Mouse (Mus musculus): ENCODE measurements around the gene Olfr1501. TPM values are rescaled to one million over a fixed set of nuclear protein-coding genes. Genes with fewer than 3 reads are reported as not detected.

Gene Olfr1501
- not detected in 2 replicates for polyA plus RNA-seq (2012; rRNA removed)

DNA sequence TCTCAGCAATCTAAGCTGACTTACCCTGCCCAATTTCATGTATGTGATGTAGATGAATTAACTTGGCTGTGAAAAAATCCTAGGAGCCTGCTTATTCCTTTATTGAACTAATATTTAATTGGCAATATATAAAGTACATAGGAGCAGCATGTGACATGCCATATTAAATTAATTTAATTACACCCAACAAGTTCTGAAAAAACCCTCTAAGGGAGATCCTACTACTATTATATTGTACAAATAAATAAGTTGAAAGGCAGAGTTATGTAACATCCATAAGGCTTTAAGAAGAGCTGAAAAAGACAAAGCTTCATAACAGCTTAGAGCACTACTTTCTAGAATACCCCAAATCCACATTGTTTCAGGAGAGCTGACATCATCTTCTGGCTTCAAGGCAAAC lies at the start of gene Olfr1501:
Gene Olfr1501, minus strand, starts transcription at position 101 of the 400 bp plus-strand sequence.

DNA sequence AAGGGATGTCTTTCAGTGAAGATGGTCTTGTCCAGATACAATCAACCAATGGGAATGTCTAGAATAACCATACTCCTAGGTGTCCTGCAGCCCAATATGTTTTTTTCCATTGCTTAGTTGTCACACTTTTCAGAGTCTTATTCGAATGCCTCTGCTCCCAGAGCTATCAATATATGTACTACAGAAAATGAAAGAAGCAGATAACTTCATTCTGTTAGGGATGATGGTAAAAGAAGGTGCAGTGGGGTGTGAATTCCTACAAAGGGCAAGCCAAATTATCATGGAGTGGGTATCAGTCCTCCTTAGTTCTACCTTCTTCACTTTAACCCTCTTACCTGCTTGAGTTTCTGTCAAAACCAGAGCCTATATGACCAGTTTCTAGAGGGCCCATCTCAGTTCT lies 47.3 kb upstream of the Olfr1501 start, which contains the start of gene Olfr1504:
Gene Olfr1504, minus strand, starts transcription at position 101 of the 400 bp plus-strand sequence.

DNA sequence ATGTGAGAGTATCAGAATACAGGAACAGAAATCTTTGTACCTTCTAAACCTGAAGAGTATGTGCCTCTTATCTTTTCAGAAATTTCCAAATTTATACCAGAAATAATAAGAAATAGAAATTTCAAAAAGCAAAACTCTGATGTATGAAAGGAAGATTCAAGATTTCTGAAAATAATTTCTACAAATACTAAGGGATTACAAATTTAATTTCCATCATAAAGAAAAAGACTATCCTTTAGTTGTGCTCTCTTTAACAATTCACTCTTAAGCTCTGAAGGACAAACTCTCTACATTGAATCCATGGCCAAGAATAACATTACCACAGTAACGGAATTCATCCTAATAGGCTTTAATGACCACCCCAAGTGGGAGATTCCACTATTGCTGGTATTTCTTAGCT lies 11.0 kb upstream of the Olfr1501 start, which contains the start of gene Olfr1502:
Gene Olfr1502, plus strand, starts transcription at position 301 of the 400 bp plus-strand sequence.

DNA sequence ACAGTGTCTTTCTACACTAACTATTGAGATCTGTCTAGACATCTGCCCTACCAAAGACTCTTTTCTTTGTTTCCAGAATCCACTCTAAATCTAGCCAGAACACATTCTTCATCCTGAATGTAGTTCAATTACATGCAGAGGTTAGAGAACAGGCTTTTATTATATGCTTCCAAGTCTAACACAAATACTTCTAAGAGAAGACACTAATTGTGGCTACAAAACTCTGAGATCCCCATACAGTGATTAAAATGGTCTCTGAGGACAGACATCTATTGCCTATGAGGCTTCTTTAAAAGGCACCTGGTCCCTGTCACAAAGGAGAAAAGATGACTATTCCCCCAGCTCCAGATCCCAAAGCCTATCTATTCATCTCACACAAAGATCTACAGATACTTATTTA lies 20.1 kb downstream of the Olfr1501 start, which contains the start of gene Olfr1500:
Gene Olfr1500, minus strand, starts transcription at position 101 of the 400 bp plus-strand sequence.

DNA sequence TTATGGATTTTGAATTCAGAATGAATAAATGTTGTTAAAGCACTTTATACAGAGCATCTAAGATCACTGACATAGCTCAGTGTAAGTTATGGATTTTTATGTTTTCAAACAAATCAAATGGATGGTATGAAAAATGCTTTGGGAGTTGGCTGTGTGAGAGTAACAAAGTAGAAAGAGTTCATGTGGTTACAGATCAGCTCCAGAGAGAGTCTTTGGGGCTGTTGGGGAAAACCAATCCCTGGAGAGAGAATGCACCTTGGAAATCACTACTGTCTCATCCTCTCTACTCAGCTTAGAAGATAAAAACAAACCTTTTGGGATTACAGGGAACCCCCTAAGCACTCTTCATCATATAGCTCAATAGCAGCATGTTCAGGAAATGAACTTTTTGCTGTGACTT lies 31.1 kb downstream of the Olfr1501 start, which contains the start of gene Olfr1499:
Gene Olfr1499, minus strand, starts transcription at position 101 of the 400 bp plus-strand sequence.

DNA sequence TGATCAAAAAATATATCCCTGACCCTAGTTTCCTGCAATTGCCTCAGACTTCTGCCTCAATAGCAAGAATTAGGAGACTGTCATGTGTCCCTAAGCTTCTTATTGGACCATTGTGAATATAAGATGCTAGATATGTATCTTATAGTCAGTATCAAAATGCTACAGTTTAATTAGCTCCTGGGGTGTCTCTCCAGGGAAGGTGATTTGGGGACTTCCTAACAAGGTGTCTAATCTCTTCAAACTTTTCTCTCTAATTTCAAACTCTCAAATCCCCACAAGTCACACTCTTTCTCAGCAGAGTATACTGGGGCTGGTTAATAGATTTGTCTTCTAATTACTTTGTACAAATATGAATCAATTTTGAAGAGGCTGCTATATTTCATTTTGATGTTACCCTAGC lies 52.4 kb downstream of the Olfr1501 start, which contains the start of gene Olfr1497:
Gene Olfr1497, minus strand, starts transcription at position 101 of the 400 bp plus-strand sequence.

Other genes with a start within 250 kb of the Olfr1501 start
- not detected in 2 replicates for gene Olfr1487, start 233.3 kb downstream of the Olfr1501 start, polyA plus RNA-seq (2012; rRNA removed)
- gene Olfr1489, start 219.1 kb downstream of the Olfr1501 start, polyA plus RNA-seq (2012; rRNA removed), result not detected in 2 replicates
- not detected in 2 replicates for gene Olfr1490, start 199.6 kb downstream of the Olfr1501 start, polyA plus RNA-seq (2012; rRNA removed)
- gene Olfr1491, start 153.4 kb downstream of the Olfr1501 start, polyA plus RNA-seq (2012; rRNA removed), result not detected in 2 replicates
- not detected in 2 replicates for gene Olfr1493-ps1, start 127.4 kb downstream of the Olfr1501 start, polyA plus RNA-seq (2012; rRNA removed)
- gene Olfr1494, start 111.0 kb downstream of the Olfr1501 start, polyA plus RNA-seq (2012; rRNA removed), result not detected in 2 replicates
- not detected in 2 replicates for gene Olfr1495, start 86.1 kb downstream of the Olfr1501 start, polyA plus RNA-seq (2012; rRNA removed)
- not detected in 2 replicates for gene Olfr1496, start 72.8 kb downstream of the Olfr1501 start, polyA plus RNA-seq (2012; rRNA removed)
- gene Olfr1497, start 52.5 kb downstream of the Olfr1501 start, polyA plus RNA-seq (2012; rRNA removed), result not detected in 2 replicates
- gene Olfr1499, start 31.2 kb downstream of the Olfr1501 start, polyA plus RNA-seq (2012; rRNA removed), result not detected in 2 replicates
- not detected in 2 replicates for gene Olfr1500, start 20.2 kb downstream of the Olfr1501 start, polyA plus RNA-seq (2012; rRNA removed)
- gene Olfr1502, start 11.1 kb upstream of the Olfr1501 start, polyA plus RNA-seq (2012; rRNA removed), result not detected in 2 replicates
- not detected in 2 replicates for gene Olfr1504, start 47.2 kb upstream of the Olfr1501 start, polyA plus RNA-seq (2012; rRNA removed)
- gene Olfr1505, start 62.8 kb upstream of the Olfr1501 start, polyA plus RNA-seq (2012; rRNA removed), result not detected in 2 replicates